Mouse (Mus musculus) urinary bladder, postnatal 36 days (tissue): ENCODE measurements around the gene Adat3.

Experiments
- DNase-seq, 2 experiments: peaks; one replicate each; pipeline ENCODE4 v3.0.0; 2022; ENCODE audit warnings: low spot score in 2 of 2, mixed read lengths in 1 of 2

Adat3 gene

DNA sequence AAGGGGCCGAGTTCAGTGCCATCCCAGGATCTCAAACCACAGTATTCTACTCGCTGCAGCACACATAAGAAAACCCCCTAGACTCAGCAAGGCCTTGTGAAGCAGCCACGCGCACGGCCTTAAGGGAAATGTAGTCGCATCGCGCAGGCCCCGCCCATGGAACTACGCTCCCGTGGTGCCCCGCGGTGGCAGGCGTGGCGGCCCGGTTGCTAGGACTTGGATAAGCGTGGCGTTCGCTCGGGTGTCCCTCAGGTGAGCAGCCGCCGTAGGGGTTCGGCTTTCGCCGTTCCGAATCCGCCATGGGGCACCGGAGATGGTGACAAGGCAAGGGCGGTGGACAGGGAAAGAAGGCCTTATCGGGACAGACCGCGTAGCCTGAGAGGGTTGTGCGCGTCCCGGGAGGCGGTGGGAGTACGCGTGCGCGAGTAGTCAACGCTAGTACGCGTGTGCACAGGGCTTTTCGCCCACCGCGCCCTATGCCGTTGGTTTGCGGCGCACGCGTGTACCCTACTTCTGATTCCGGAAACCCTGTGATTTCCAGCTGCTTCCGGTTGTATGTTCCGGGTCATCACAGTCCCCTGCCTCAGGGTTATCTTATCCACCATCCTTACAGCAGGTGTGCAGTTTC, at the start of gene Adat3, which contains the start of gene Scamp4:
TSS of gene Adat3 (plus strand) at position 183 of the 628 bp plus-strand sequence.
TSS of gene Scamp4 (plus strand) at position 175 of the 628 bp plus-strand sequence.
- peak; percentile 93 to 95 for DNase-seq

DNA sequence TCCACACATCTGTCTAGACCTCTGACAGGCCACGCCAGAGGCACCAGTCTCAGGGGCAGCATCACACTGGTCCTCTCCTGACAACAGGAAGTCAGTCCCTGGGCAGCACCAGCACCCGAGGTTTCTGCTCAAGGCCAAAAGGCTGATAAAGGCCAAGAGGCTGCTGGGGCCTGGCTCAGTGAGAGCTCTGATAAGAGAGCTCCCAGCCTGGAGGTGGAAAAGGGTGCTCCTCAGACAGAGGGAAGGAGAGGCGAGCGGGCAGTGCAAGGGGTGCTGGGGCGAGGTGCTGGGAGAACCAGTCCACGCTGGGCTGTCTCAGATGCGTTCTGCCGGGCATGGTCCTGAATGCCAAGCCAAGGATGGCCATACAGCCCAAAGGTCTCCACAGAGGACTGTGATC, 49.1 kb upstream of the Adat3 start:
- DNase-seq = no peak

DNA sequence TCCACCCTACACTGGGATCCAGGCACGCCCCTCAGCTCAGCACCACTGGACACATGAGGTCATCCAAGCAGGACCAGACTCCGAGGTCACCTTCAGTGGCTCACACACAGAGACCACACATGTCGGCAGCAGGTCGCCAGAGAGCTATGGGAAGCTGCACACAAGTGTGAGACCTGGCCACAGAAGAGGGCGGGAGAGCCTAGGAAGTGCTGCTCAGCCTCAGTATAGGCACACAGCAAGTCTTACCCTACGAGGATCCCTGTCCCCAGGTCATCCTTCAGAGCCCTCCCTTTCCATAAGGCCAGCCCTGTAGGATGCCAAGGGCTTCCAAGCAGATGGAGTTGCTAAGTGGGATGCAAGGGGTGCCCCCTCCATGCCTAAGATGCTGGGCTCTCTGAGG, 48.7 kb upstream of the Adat3 start:
- no peak for DNase-seq

DNA sequence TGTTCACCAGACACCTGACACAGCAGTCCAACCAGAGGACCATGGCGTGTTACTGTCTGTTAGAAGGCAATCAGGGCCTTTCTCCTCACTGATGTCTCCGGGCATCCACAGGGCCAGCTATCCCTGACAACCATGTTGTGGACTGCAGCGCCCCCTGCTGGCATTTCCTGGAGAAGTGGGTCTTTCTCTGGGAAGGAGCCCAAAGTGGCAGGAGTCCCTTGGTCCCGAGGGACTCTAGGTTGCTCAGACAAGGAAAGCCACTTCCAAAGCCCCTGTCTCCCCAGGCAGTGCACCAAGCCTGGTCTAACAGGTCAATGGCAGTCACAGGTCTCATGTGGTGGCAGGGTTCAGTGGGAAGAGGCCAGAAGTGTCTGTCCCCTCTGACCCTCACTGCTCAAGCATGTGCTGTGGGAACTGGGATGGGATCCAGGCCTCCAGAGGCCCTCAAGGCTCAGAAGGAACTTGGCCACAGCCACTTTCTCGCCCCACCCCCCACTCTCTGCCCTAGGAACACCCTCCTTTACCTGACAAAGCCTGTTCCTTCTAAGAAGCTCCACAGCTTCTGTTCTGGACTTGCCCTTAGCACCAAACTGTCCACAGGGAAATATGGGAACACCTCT, 45.2 kb upstream of the Adat3 start:
- DNase-seq = peak; percentile 52 to 71

DNA sequence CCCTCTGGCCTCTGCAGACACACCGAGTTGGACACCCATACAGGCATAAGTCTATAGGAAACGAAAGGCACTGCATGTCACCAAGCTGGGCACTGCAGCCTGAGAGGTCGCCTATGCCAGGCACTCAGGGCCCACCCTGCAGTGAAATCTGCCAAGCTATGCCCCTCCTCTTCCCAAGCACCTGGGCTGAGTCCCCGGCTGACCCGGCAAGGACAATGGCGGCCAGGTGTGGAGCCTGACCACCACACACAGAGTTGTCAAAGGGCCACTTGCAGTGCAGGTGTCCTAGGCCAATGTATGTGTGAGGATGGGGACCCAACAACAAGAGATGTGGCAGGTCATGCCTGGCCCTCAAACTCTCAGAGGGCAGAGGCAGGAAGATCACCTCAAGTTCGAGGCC, 43.2 kb upstream of the Adat3 start:
- DNase-seq = no peak

DNA sequence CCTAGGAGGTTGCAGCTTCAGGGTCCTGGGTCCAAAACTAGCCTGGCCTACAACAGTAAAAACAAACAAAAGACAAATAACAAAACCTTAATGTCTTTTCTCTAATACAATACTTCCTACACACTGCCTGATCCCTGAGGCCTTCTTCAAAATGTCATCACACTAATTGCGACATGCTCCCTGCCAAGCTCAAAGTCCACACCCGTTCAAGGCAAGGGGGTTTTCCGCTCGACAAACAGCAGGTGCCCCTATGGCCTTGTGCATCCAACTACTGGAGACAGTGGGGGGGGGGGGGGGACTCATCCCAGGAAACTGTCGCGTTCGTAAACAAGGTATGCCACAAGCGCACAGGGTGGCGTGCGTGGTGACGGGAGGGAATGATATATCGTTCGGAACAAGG, 42.1 kb upstream of the Adat3 start:
- no peak for DNase-seq

DNA sequence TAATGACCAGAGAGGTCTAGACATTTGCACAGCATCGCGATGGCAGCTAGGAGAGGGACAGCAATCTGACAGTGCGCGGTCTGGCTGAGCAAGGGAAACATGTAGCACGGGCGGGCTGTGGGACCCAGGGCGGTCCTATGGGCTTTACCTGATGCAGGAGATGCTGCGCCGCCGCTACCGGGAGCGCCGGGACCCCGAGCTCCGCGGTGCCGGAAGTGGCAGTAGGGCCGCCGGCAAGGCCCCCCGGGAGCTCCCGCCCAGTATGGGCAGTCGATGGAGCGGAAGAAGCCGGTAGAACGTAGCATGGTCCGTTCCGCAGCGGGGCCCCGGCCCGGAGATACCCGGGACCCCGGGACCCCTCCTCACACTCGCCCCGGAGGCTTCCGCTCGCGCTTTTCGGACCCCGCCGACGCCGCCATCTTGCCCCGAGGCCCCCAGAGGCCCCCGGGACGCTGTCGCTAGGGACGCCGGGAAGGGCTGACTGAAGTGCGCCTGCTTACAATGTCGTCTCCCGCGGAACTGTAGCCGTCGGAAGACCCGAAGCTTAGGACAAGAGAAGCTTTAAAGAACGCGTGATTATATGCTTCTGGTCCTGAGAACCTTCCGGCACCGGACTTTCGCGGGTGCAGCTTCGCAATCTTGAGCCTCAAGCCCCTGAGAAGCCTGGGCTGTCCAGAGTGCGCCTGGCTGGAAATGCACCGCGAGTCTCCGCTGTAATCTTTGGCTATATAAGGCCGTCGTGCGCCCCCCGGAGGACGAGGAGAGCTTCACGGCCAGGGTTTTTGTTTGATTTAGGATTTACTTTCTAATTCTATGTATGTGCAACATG, 41.4 kb upstream of the Adat3 start, which contains the start of gene Rexo1:
TSS of gene Rexo1 (minus strand) at position 445 of the 829 bp plus-strand sequence.
- DNase-seq = peak; percentile 89 to 93

DNA sequence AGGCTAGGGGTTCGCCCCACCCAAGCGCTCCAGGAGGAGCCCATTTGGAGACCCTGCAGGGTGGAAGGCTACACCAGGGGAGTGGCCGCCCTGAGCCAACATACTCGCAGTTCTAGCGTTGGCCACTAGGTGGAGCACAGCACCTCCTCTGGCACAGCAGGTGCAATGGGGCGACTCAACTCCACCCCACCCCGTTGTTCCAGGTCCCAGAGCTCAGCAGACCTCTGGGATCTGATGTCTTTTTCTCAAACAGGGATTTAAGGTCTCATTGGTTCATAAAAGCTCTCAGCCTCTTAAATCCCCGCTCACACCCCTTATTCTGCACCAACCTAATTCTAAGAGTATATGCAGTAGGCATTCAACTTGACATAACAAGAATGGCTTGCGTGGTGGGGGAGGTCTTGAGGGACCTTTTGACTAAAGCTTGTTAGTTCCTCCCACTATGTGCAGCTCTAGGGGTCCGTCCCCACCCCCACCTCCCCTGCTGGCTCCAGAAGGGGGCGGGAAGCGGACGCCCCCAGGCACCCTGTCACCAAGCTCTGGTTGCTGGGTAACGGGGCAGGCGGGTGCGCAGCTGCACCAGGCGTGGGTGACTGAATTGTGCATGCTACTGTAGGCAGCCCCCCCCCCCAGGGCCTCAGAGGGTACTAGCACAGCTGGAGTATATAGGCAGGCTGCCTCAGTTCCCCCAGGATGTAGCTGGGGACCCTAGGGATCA, 36.1 kb upstream of the Adat3 start:
- DNase-seq = peak; percentile 76 to 84

DNA sequence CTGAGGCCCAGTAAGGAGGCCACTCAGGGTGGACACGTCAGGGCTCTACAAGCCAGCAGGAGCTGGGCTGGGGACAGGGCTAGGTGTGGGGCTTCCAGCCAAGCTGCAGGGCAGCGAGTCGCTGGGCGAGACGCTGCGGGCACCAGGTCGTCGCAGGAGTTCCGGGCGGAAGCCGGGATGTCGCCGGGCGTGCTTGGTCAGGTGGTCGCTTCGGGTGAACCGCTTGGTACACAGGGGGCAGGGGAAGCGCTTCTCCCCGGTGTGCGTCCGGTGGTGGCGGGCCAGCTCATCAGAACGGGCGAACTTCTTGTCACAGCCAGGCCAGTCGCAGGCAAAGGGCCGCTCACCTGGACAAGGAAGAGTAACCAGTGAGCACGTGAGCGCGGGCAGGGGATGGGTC, 33.8 kb upstream of the Adat3 start:
- no peak for DNase-seq

DNA sequence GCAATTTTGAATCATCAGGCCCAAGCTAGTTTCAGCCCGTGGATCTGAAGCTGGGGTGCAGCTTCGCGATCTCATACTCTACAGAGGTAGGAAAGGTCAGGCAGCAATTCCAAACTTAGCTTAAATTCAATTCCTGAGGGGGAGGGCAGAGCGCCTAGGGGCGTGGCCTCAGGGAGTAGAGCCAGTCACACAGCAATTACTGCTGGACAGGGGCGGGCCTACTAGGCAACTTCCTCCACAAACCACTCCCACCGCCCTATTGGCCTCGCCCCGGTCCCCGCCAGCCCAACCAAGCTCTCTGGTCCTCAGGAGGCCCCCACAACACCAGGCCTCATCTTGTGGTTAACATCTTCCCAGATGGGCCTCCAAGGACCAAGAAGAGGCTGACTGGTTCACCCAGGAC, 33.0 kb upstream of the Adat3 start:
- peak; percentile 48 to 55 for DNase-seq

DNA sequence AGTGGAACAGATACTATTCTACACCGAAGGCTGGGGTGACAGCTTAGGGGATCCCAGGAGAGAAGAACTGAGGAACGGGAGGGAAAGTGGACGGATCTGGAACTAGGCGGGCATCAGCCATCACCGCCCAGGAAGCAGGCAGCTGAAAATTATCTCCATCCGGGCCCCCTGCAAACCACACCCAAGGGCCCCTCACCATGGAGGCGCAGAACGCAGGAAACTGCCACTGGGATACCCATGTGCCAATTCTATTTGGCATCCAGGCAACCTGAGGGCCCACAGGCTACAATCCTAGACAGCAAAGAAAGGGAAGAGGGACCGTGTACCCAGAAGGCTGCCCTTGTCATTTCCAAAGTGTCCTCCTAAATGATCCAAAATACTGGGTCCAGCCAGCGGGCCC, 32.3 kb upstream of the Adat3 start:
- no peak for DNase-seq

DNA sequence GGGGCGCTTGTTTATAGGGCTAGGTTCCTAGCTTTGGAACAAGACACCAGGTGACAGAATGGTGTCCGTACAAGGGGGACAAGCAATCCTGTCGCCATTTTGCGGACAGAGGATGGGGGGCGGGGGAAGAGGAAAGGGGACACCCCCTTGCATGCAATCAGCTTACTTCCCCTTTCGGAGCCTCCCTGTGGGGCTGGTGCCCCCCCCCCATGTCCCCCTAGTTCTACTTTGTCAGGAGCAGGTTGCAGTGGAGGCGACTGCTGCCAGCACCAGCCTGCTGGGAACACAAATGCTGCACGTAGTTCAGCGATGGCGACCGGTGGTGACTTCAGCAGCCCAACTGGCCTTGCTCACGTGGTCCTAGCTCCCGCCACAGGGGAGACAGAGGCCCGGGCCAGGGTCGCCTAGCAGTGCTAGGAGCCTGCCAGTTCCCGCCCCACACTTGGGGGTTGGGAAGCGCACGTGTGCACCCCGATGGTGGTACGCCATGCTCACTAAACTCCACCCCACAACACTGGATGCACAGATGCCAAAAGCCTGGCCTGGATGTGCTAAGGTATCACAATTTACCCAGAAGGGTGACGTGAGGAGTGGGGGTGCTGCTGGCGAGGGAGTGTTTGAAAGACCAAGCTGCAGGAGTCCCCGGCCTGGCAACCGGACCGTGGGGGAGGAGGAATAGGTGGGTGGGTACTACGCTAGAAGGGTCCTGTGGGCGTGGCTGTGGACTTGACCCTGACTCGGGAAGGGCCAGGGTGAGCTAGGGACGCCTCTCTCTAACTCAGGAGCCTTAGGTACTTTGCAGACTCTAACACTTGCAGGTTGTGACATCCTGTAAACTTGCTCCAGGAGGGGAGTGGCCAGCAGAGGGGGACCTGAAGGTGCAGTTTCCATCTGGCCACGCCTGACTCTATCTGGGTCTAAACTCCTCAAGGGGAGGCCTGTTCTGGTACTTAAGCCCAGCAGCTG, 31.5 kb upstream of the Adat3 start:
- DNase-seq = no peak

DNA sequence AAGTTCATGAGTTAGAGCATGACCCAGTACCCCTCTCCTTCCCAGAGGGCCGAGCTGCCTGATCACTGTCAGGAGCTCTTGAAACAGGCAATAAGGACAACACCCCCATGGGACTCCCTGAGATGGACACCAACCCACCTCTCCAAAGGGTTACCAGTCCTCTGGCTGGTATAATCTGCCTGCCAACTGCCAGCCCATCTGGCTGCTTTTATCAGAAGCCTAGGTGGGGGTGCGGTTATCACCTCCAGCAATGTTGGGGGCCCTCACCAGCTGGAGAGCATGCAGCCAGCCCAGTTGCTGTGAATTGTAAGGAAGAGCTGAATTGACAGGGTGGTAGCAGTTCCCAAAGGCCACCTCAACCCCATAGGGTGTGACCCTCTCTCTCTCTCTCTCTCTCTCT, 30.2 kb upstream of the Adat3 start:
- DNase-seq = no peak

DNA sequence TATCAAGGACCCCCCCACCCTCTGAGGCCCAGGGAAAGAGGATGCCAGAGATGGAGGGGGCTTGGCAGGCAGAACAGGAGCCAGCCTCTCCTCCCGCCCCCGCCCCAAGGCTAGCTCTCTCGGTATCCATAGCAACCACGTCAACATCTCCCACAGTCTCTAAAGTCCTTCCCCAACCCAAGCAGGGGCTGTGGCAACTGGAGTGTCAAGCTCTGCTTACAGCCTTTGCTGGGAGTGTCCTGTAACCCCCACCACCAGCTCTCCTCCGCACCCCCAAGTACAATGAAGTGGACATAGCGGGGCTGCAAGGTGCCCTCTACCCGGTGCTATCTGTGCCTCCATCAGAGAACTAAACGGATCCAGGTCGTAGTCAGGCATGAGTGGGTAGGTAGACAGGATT, 28.7 kb upstream of the Adat3 start:
- DNase-seq = no peak

DNA sequence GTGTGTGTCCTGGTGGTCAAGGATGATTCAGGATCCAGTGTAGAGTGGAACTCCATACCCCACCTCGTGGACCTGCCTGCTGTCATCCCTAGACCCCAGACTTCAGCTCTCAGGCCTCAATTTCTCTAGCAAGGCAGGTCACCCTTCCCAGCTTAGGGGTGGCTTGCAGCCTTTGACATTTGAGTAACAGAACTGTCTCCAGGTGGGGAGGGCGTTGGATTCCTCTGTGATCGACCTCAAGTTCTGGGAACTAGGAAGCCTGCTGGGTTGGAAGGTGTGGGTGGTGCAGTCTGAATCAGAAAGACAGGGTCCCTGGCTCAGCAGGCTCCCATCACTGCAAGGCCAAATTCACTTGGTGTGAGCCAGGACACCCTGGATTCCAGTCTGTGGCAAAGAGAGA, 27.8 kb upstream of the Adat3 start:
- DNase-seq = no peak

DNA sequence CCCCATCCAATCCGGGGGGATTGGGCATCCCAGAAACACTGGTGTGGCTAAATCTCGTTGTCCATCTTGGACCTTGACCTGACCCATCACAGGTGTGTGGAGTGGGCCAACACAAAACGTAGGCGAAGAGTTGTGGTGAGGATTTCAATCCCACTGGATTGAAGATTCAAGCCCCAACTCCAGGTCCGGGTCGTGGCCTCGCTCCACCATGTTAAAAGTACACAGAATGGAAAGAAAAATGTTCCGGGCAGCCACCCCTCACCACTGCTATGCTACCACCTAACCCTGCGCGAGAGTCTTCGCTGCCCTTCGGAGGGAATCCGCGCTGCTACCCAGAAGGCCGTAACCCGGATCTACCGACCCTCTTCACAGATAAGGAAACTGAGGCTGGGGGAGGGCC, 26.8 kb upstream of the Adat3 start:
- no peak for DNase-seq

DNA sequence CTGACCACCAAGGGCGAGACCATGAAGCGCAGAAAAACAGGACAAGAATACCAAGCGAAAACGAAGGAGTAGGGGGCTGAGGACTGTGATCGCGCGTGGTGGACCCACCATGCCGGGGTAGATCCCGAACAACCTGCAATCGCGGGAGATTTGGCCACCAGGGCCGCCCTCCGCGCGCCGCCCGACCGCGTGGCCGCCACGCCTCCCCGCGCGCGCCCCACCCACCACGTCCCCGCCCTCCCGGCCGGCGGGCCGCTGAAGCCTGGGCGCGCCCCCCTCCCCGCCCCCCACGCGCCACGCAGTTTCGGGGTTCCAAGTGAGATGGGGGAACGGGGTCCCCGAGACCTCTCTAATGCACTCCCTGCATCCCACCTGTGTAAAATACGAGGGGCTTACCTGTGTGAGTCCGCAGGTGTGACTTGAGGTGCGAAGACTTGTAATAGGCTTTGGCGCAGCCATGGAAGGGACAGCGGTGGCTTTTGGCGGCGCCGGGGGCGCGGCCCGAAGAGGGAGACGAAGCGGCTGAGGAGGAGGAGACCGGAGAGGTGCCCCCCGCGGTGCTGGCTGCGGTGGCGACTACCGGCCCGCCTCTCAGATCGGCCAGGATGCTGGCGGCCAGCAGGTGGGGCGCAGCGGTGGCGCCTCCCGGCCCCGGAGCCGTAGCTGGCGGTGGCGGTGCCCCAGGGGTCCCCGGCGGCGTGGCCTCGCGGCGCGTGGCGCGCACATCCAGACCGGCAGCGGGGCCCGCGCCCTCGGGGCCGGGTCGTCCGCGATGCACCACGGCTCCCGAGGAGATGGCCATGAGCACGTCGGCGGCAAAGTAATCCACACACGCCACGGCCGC, 26.1 kb upstream of the Adat3 start:
- peak; percentile 51 to 52 for DNase-seq

DNA sequence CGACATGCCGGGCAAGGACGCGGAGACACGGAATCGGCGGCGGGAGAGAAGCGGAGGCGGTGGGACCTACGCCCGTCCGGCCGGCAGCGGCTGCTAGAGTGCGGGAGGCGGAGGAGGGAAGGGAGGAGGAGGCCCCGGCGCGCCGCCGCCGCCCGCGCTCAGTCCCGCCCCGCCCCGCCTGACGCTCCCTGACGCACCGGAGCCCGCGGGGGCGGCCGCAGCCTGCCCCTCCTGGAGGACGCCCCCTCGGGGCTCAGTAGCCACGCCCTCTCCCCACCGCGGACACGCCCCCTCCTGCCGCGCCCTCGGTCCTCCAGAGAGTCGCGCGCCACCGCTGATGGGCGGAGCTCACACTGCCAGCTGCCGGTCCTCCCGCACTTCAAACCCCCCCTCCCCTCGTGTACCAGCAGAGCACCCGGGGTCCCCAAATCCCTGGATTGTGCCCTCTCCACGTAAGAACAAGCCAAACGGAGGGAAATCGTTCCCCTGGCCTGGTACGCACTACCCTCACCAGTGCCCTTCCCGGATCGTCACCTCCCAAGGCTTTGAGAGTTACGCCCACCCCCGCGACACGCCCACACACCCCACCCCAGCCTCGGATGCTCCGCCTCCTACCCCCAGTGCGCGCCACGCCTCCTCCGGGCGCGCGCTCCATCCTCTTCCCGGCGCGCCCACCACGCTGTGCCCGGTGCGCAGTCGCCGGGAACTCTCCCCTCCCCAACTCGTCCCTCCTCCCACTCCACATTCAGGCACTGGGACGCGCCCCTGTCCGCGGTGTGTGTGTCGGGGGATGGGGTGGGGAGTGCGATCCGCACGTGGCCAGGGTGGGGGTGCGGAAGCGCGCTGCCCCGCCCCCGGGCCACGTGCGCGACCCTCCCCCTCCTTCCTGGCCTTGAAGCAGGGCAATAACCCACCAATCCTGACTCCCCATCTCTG, 25.2 kb upstream of the Adat3 start, which contains the start of gene Klf16:
TSS of gene Klf16 (minus strand) at position 127 of the 936 bp plus-strand sequence.
- peak; percentile 98 to 99 for DNase-seq
